Mouse (Mus musculus) stomach, postnatal 0 days (tissue): ENCODE measurements around the gene Ccnl2.

Experiments
- CTCF ChIP-seq: IDR thresholded peaks from 2 replicates; pipeline ENCODE4 v1.5.1; 2016; ENCODE audit warnings: antibody characterized with exemption, low read depth, mild to moderate bottlenecking, moderate library complexity
- EP300 ChIP-seq: optimal IDR thresholded peaks from 2 replicates; pipeline ENCODE3; 2016; ENCODE audit warnings: antibody characterized with exemption

GRCm38 (mm10) chr4:155833836-155834235 lies 21.5 kb downstream of the Ccnl2 start:
- TF ChIP-seq CTCF (peak; percentile 86), EP300 (peak; percentile 20)
